ENCODE assay signal across 27 mouse cellular contexts in the genomic region with DNA sequence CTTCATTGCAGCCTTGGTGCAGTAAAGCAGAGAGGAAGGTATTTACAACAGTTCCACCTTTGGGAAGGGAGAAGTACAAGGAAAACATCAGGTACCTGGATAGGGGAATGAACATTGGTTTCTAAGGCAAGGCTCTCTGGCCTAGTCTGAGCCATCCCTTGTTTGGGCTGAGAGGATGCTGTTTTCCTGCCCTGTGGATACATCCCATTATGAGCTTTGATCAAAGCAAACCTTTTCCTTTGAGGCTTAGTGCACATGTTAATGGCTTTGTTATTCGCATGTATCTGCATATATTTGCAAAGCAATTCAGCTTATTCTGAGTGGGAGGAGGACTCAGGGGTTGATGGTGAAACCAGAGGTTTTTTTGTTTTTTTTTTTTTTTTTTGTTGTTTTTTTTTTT.
A peak's percentile ranks its signal among the peaks of the same experiment; 100 is the strongest.
DNase-seq lines count a peak whose midpoint lies in the region; ATAC-seq and TF ChIP-seq lines count a peak whose summit lies in the region.
"Had no signal": no experiment of that assay in that cellular context is flagged by ENCODE, and none has a peak within 500 bp of the region (broad histone marks: within the 10 kb centered on the region; RNA-seq: fewer than 3 reads in every experiment).

No protein-coding gene starts in this region.

- no peak overlapping the region for H3K9ac ChIP-seq in midbrain, embryonic 14.5 days (replicated peaks; ENCODE audit: low read length)
- H3K9ac ChIP-seq in midbrain, postnatal 0 days (replicated peaks; ENCODE audit: low read length, poor library complexity, severe bottlenecking) = no peak overlapping the region
- H3K9ac ChIP-seq: embryonic facial prominence, embryonic 13.5 days; embryonic facial prominence, embryonic 15.5 days; forebrain, embryonic 12.5 days had no signal

- H3K4me2 ChIP-seq in midbrain, embryonic 14.5 days (ENCODE audit: low read length) = no peak overlapping the region
- H3K4me2 ChIP-seq in midbrain, postnatal 0 days (ENCODE audit: low read depth, low read length, poor library complexity, severe bottlenecking) = no peak overlapping the region
- H3K4me2 ChIP-seq: embryonic facial prominence, embryonic 13.5 days; embryonic facial prominence, embryonic 15.5 days; forebrain, embryonic 12.5 days had no signal

- no peak for ATAC-seq in midbrain, embryonic 14.5 days (ENCODE audit: low FRiP score, low TSS enrichment)
- no peak for ATAC-seq in midbrain, postnatal 0 days (ENCODE audit: low FRiP score)
- ATAC-seq: activated CD4-positive, CD25-positive, alpha-beta regulatory T cell, adult 4 months; forebrain, embryonic 14.5 days; forebrain, embryonic 16.5 days; Patski had no signal

- DNase-seq in midbrain, embryonic 14.5 days = peak; percentile 73
- no peak for DNase-seq in midbrain, postnatal 0 days (ENCODE audit: low spot score)
- peak; percentile 24 for DNase-seq in ES-CJ7 (ENCODE audit: low read depth, low spot score)
- peak; percentile 6 for DNase-seq in R1 (ENCODE audit: low read depth, low spot score)
- DNase-seq in brain, embryonic 14.5 days (ENCODE audit: low read depth) = peak; percentile 68
- DNase-seq in retina, embryonic 14.5 days (ENCODE audit: low spot score) = no peak
- DNase-seq in heart, adult 11 months = no peak
- DNase-seq: adrenal gland, adult 8-10 months; adrenal gland, postnatal 14 days; adrenal gland, postnatal 36 days; cerebellum, adult 11 months; cerebellum, adult 18-20 months; cerebellum, adult 8-10 months; cerebellum, adult 9-11 months; cerebellum, postnatal 14 days; cerebellum, postnatal 36 days; embryo, embryonic 11 days had no signal

- H3K9me3 ChIP-seq in midbrain, embryonic 14.5 days (ENCODE audit: control insufficient read depth, low read length) = no peaks in the 10 kb centered on the region
- no peaks in the 10 kb centered on the region for H3K9me3 ChIP-seq in midbrain, postnatal 0 days (ENCODE audit: low read length)
- H3K9me3 ChIP-seq: embryonic facial prominence, embryonic 13.5 days; embryonic facial prominence, embryonic 15.5 days; forebrain, embryonic 10.5 days; forebrain, embryonic 12.5 days had no signal

- H3K4me1 ChIP-seq in midbrain, embryonic 14.5 days (ENCODE audit: control insufficient read depth, insufficient read depth, low read length) = peaks cover 15% of the 10 kb centered on the region
- no peaks in the 10 kb centered on the region for H3K4me1 ChIP-seq in midbrain, postnatal 0 days (ENCODE audit: insufficient read depth, low read length)
- H3K4me1 ChIP-seq: embryonic facial prominence, embryonic 13.5 days; embryonic facial prominence, embryonic 15.5 days had no signal

- no peak for TF ChIP-seq CTCF in midbrain, postnatal 0 days (IDR thresholded peaks at IDR 0.05)
- TF ChIP-seq CTCF in brain, embryonic 14.5 days (IDR thresholded peaks at IDR 0.05; ENCODE audit: borderline replicate concordance, extremely low read depth, insufficient read depth, insufficient read length) = no peak

- H3K27ac ChIP-seq in midbrain, embryonic 14.5 days (replicated peaks; ENCODE audit: low read depth, low read length) = peak overlapping the region; percentile 66
- H3K27ac ChIP-seq in midbrain, postnatal 0 days (ENCODE audit: low read depth, low read length) = no peak overlapping the region
- H3K27ac ChIP-seq: embryonic facial prominence, embryonic 13.5 days; embryonic facial prominence, embryonic 15.5 days; forebrain, embryonic 10.5 days; forebrain, embryonic 12.5 days had no signal

- H3K4me3 ChIP-seq in midbrain, embryonic 14.5 days (replicated peaks; ENCODE audit: low read depth, low read length) = no peak overlapping the region
- H3K4me3 ChIP-seq in midbrain, postnatal 0 days (ENCODE audit: low read depth, low read length) = no peak overlapping the region
- H3K4me3 ChIP-seq: embryonic facial prominence, embryonic 13.5 days; embryonic facial prominence, embryonic 15.5 days; erythroblast, embryonic 14.5 days; forebrain, embryonic 10.5 days; forebrain, embryonic 12.5 days had no signal

- no peaks in the 10 kb centered on the region for H3K36me3 ChIP-seq in midbrain, embryonic 14.5 days (ENCODE audit: control insufficient read depth, insufficient read depth, low read length)
- no peaks in the 10 kb centered on the region for H3K36me3 ChIP-seq in midbrain, postnatal 0 days (ENCODE audit: insufficient read depth, low read length)
- H3K36me3 ChIP-seq: embryonic facial prominence, embryonic 13.5 days; embryonic facial prominence, embryonic 15.5 days; forebrain, embryonic 10.5 days; forebrain, embryonic 12.5 days; G1E had no signal

- no peak for TF ChIP-seq POLR2A in brain, embryonic 14.5 days (IDR thresholded peaks at IDR 0.05; ENCODE audit: borderline replicate concordance, extremely low read depth, insufficient read depth, insufficient read length, poor library complexity, severe bottlenecking)

- no peaks in the 10 kb centered on the region for H3K27me3 ChIP-seq in midbrain, embryonic 14.5 days (ENCODE audit: control insufficient read depth, insufficient read depth, low read length)
- no peaks in the 10 kb centered on the region for H3K27me3 ChIP-seq in midbrain, postnatal 0 days (ENCODE audit: insufficient read depth, low read length)
- H3K27me3 ChIP-seq: embryonic facial prominence, embryonic 13.5 days; embryonic facial prominence, embryonic 15.5 days; forebrain, embryonic 12.5 days had no signal

- WGBS in midbrain, embryonic 14.5 days = 31% methylated on average over 1 of the region's 1 CpGs
- WGBS in midbrain, postnatal 0 days = 30% methylated on average over 1 of the region's 1 CpGs

Comparison
In these comparisons a context has a peak if more than half of its experiments do, and no peak if none do; other contexts are left out.
1. DNase-seq: peak in midbrain, embryonic 14.5 days (single experiment), ES-CJ7 (single experiment), R1 (single experiment) and brain, embryonic 14.5 days (single experiment); none in midbrain, postnatal 0 days (single experiment), retina, embryonic 14.5 days (single experiment) and heart, adult 11 months (single experiment).